Mouse (Mus musculus) MN1 (cell line): Measurements from ENCODE around the gene Acad10.
"Not testable (repeated sequence)": the region's sequence is repeated elsewhere in the genome, so short reads cannot be mapped to it uniquely, and the experiment has no call there.

Experiments
- DNase-seq: peaks from one replicate; pipeline ENCODE4 v3.0.0-alpha.2; 2016; ENCODE audit warnings: low spot score

Gene Acad10

GRCm38 (mm10) chr5:121660059-121660896 lies at the start of gene Acad10, which contains the start of gene Brap:
Gene Acad10 (minus strand): TSS chr5:121660514.
Gene Brap (plus strand): TSS chr5:121660563.
- DNase-seq, result peak; percentile 95

DNA sequence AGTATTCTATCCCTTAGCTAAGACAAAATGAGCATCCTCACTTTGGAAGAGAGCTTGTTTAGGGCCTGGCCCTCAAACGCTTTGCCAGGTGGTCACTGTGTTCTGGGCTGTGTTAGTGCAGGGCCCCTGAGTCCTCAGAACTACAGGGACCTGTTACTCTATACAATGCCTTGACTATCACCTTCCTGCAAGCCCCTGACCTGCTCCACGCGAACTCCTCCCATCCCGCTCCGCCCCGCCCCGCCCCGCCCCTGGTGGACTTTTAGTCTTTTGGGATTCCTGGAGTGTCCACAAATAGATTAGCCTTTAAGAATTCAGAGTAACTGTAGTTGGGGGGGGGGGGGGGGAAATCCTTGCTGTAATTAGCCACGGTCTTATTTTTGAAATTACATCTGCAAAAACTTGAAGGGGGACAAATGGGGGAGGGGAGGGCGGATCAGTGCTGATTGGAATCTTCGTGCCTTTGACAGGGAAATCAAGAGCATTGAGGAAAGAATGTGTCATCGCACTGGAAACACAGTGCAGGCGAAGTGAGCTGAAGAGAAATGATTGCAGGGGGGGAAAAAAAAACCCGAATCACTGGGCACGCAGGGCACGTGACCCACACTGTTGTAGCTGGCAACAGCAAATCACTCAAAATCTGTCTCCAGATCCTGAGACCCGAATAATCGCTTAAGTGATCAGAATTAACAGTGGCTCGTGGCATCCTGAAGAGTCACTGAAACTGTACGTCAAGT lies 44.4 kb upstream of the Acad10 start:
- DNase-seq, result peak; percentile 50

DNA sequence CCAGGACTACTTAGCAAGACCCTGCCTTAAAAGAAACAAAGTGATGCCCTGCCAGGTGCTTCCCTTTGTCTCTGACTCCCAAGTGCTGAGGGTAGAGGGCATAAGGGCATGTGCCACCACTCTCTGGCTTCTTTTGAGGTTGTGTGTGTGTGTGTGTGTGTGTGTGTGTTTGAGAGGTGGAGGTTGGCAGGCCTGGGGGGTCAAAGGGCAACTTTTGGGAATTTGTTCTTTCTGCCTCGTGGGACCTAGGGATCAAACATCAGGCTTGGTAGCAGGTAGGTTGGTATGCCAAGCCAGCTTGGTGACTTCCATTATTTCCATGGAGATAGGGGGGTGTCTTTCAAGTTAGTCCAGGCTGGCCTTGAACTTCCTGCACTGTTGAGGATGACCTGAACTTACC lies 43.0 kb upstream of the Acad10 start:
- no peak for DNase-seq

GRCm38 (mm10) chr5:121701111-121701769 lies 40.9 kb upstream of the Acad10 start:
- DNase-seq, result no peak

GRCm38 (mm10) chr5:121700496-121700895 lies 40.2 kb upstream of the Acad10 start:
- DNase-seq, result no peak

DNA sequence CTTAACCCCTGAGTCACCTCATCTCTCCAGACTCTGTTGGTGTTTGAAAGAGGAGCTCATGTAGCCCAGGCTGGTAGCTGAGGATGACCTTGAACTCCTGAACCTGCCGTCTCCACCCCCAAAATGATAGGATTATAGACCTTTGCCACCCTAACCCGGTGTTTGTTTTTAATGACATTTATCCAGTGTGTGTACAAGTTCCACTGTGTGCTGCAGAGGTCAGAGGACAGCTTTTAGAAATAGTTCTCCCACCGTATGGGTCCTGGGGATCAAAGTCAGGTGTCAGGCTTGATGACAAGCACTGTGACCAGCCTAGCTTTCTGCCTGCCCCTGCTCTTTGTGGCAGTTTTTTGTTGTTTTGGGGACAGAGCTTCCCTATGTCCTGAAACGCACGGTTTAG lies 39.6 kb upstream of the Acad10 start:
- no peak for DNase-seq

- no peak for DNase-seq
These were observed 36.4 kb upstream of the Acad10 start for GRCm38 (mm10) chr5:121696761-121697160.

GRCm38 (mm10) chr5:121692897-121693296 lies 32.6 kb upstream of the Acad10 start:
- no peak for DNase-seq

DNA sequence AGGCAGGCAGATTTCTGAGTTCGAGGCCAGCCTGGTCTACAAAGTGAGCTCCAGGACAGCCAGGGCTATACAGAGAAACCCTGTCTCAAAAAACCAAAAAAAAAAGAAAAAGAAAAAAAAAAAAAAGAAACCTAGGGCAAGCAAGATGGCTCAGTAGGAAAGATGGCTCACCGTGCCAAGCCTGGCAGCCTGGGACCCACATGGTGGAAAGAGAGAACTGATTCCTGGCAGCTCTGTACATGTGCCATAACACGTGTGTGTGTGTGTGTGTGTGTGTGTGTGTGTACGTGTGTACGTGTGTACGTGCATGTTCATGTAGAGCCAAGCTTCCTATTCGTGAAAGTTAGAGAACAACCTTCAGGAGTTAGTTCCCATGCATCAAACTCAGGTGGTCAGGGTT lies 31.1 kb upstream of the Acad10 start:
- not testable (repeated sequence) for DNase-seq

- no peak for DNase-seq
These were observed 30.3 kb upstream of the Acad10 start for GRCm38 (mm10) chr5:121690482-121691211.

DNA sequence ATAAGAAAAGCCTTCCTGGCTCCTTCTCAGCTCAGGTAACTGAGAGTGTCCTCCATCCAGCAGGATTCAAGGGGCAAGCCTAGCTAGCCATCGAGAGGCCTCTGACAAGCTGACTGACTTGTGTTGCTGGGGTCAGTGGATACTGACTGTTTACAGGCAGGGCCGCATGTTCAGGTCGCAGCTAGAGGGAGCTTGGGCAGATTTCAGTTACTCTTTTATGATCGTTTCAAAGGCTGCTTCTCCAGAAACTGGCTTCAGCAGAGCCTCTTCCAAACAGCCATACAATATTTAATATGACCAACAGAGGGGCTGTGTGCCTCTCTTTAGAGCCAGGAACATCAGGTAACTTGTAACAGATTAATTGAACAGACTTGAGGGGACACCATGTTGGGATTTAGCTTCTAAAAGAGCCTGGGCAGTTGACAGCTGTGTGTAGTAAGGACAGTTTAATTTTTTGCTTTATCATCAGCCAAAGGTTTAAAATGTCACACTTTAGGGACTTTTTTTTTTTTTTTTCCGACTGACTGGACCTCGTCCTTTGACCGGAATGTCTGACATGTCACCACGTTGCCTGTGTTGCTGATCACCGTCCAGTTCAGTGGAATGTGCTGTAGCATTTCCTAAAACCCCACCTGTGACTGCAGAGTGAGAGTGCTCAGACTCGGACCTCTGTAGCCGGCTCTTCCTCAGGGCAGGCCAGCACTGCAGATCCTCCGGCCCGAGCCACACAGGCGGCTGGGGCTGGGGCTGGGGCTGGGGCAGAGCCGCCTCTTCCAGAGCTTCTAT lies 26.0 kb upstream of the Acad10 start:
- no peak for DNase-seq

GRCm38 (mm10) chr5:121685495-121685894 lies 25.2 kb upstream of the Acad10 start:
- no peak for DNase-seq

- no peak for DNase-seq
These were observed 21.9 kb upstream of the Acad10 start for GRCm38 (mm10) chr5:121682250-121682649.

GRCm38 (mm10) chr5:121670412-121670811 lies 10.1 kb upstream of the Acad10 start:
- DNase-seq, result no peak

DNA sequence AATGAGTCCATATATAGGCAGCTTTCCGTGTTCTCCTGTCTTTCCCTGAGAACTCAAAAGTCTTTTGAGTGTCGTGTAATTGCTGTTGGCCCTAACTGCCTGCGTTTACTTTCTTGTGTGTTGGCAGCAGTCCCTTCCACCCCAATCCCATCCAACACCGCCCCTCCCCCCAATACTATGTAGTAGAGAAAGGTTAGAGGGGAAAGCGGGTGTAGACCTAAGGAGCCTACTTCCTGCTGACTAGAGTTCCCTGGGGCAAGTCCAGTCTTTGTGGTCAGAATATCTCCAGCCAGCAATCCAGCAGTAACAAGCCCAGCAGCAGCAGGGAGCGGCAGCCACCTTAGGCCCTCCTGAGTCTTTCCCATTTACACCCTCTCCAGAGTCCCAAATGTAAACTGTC lies 8.1 kb upstream of the Acad10 start:
- DNase-seq, result no peak

DNA sequence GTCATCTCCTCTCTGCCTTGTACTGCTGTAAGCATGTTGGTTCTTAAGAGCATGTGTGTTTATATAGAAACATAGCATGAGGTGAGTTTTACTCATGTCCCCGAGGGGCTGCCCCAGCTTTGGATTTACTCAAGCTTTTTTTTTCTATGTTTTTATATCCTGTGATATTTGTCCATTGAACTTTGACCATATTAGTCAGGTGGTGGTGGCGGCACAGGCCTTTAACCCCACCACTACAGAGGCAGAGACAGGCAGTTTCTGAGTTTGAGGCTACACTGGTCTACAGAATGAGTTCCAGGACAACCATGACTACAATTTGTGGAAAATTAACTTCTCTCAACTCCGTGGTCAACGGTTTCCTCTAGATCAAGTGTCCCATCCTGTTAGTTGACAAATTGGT lies 6.8 kb upstream of the Acad10 start:
- no peak for DNase-seq

- DNase-seq, result no peak
These were observed 4.7 kb upstream of the Acad10 start for GRCm38 (mm10) chr5:121664971-121665370.

DNA sequence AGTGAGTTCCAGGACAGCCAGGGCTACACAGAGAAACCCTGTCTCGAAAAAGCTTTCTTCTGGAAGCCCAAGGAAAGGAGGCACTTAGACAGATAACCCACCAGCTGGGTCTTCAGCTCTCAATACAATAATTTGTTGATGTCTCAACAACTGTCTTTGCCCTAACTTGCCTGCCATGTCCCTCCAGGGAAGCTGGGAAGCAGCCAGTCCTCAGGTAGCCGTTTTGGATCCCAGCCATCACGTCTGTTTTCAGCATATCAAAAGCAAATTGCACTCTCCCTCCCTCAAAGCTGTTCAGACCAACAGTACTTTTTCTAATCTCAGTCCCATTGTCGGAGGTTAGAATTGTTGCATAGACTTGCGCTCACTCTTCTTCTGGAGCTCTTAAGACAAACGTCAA lies 3.8 kb upstream of the Acad10 start:
- no peak for DNase-seq

DNA sequence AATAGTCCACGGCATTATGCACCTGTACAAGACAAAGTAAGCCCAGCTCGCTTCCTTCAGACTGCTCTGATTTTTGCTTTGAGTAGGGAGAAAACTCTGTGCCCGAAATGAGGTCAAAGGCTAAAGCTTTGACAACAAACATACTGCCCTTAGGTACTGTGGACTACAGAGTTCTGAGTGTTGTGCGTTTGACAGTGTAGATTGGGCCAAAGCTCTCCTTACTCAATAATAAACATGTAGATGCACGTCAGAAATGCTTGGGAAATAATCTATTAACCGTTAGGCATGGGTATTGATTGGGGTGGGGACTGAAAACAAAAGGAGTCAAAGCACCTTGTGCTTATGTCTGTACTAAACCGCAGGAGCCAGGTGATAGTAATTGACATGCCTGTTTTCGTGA lies 3.1 kb upstream of the Acad10 start:
- DNase-seq, result no peak

DNA sequence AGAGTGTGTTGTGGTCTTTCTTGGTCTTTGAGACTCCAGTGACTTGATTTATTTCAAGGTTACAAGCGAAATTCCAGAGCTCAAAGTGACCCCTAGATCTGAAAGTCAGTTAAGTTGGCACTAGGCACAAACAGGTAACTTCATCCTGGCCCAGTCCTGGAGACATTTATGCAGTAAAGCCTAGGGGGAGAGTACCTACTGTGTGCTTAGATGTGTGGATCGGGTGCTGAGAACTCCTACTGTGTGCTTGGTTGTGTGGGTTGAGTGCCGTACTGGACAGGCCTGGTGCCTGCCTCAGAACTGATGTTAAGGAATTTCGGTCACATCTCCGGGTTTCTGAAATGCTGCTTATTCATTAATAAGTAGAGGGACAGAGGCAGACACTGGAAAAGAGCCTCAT lies 1.2 kb upstream of the Acad10 start:
- DNase-seq, result no peak

- peak; percentile 52 for DNase-seq
These were observed 562 bp upstream of the Acad10 start for GRCm38 (mm10) chr5:121660897-121661254.
